Mouse (Mus musculus) kidney, postnatal 0 days (tissue): Measurements from ENCODE around the gene Sdc3. TPM values are rescaled to one million over a fixed set of nuclear protein-coding genes. Genes with fewer than 3 reads are reported as not detected.
A peak's percentile ranks its signal among the peaks of the same experiment; 100 is the strongest.

Experiments used
- ATAC-seq: fragments of 200-750 bp; cut with Nextera tagmentation; replicated peaks from 2 replicates; pipeline ENCODE4 v1.8.0; 2017; ENCODE audit warnings: low read depth, moderate number of reproducible peaks, moderate TSS enrichment, moderate library complexity; ENCODE audit not compliant: low FRiP score
- DNase-seq: peaks from one replicate; pipeline ENCODE4 v3.0.0-alpha.2; 2016; ENCODE audit warnings: low spot score
- H3K27ac ChIP-seq: fragments of 300-500 bp; sonication (generic); 2 replicates; pipeline ENCODE4 v1.5.1; 2014; ENCODE audit warnings: mild to moderate bottlenecking
- H3K27me3 ChIP-seq: fragments of 300-500 bp; sonication (generic); 2 replicates; pipeline ENCODE4 v1.6.1; 2014; ENCODE audit warnings: low read length, mixed read lengths; ENCODE audit not compliant: insufficient read depth
- H3K36me3 ChIP-seq: fragments of 300-500 bp; sonication (generic); 2 replicates; pipeline ENCODE4 v1.6.1; 2014; ENCODE audit warnings: low read length, mixed read lengths; ENCODE audit not compliant: insufficient read depth
- H3K4me1 ChIP-seq: fragments of 300-500 bp; sonication (generic); replicated peaks from 2 replicates; pipeline ENCODE4 v1.6.1; 2014; ENCODE audit warnings: antibody characterized with exemption, low read length, mixed read lengths; ENCODE audit not compliant: insufficient read depth
- H3K4me2 ChIP-seq: fragments of 300-500 bp; sonication (generic); 2 replicates; pipeline ENCODE4 v1.6.1; 2014; ENCODE audit warnings: mild to moderate bottlenecking, low read length, moderate library complexity, mixed read lengths
- H3K4me3 ChIP-seq: fragments of 300-500 bp; sonication (generic); replicated peaks from 2 replicates; pipeline ENCODE4 v1.5.1; 2014; ENCODE audit warnings: low read depth, low read length
- H3K9ac ChIP-seq: fragments of 300-500 bp; sonication (generic); 2 replicates; pipeline ENCODE4 v1.6.1; 2014; ENCODE audit warnings: low read depth, low read length
- H3K9me3 ChIP-seq: fragments of 300-500 bp; sonication (generic); replicated peaks from 2 replicates; pipeline ENCODE4 v1.6.1; 2016; ENCODE audit warnings: low read length, inconsistent platforms, mixed read lengths
- CTCF ChIP-seq: IDR thresholded peaks from 2 replicates; pipeline ENCODE4 v1.5.1; 2016; ENCODE audit warnings: antibody characterized with exemption, low read depth, mild to moderate bottlenecking, moderate library complexity
- WGBS: fragments of 180-500 bp; shearing (Covaris S2); extraction: QIAGEN DNeasy Blood & Tissue Kit; methylation state at CpG from one replicate; pipeline ENCODE4 v1.1.7; 2014; 5-methylcytosine and 5-hydroxymethylcytosine counted together
- polyA plus RNA-seq: library from polyadenylated mRNA; unstranded; fragments of >200 nt; fragmentation: Nextera tagmentation; extraction: Ambion mirVana; gene quantifications from 2 replicates; pipeline ENCODE4 v1.2.1, GENCODE M21; 2015

Gene Sdc3
- polyA plus RNA-seq, 1 experiment from 2014 or later: 16.2 TPM

DNA sequence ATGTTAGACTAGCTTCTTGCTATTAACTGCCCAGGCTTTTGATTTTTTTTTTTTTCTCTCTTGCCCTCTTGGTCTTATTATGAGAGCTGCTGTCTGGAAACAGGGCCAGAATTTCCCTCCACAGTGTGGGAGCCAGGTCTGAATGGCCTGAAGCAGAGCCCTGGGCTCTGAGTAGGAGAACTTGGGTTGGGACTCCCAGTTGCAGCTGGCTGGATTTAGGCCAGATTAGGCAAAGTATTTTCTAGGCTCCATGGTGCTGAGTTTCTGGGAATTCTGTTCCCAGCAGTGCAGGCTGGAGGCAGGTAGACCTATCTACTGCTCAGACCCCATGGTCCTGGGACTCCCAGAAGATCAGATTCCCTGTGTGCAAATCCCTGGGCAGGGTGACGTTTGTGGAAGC lies 6.1 kb downstream of the Sdc3 start:
- no peak for TF ChIP-seq CTCF
- Histone ChIP-seq H3K4me1 (peaks cover 31% of the 10 kb centered on the region), H3K9me3 (no peaks in the 10 kb centered on the region), H3K27me3 (no peaks in the 10 kb centered on the region), H3K27ac (peak overlapping the region; percentile 64), H3K36me3 (no peaks in the 10 kb centered on the region), H3K9ac (0 out of 2 replicates have a peak overlapping the region, but pooled peaks have one; percentile 14), H3K4me2 (no peak overlapping the region), H3K4me3 (no peak overlapping the region)
- no peak for ATAC-seq
- WGBS: 39% methylated on average over 1 of the region's 1 CpGs
- no peak for DNase-seq

DNA sequence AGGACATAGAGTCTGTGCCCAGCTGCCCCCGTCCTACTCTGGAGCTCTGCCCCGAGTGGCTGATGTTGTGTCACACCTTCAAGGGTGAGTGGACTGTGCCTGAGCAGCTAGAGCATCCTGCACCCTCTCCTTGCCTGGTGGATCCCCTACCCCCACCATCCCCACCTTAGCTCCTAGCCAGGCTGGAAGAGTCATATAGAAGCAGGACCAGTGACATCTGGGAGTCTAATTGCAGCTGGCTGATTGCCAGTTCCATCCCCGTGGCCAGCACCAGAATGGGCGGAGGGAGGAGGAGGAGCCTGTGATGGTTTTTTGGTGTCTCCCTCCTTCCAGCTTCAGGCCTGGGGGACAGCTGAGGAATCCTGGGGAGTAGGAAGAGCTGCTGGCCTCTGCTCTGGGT lies 6.8 kb downstream of the Sdc3 start:
- Histone ChIP-seq H3K9ac (no peak overlapping the region), H3K27me3 (no peaks in the 10 kb centered on the region), H3K4me1 (peaks cover 30% of the 10 kb centered on the region), H3K4me3 (no peak overlapping the region), H3K27ac (peak overlapping the region; percentile 64; the same call in 1 of the 2 replicates), H3K36me3 (no peaks in the 10 kb centered on the region), H3K4me2 (no peak overlapping the region), H3K9me3 (no peaks in the 10 kb centered on the region)
- DNase-seq (peak; percentile 63), ATAC-seq (no peak)
- TF ChIP-seq CTCF: no peak
- WGBS: 28% methylated on average over 4 of the region's 4 CpGs

DNA sequence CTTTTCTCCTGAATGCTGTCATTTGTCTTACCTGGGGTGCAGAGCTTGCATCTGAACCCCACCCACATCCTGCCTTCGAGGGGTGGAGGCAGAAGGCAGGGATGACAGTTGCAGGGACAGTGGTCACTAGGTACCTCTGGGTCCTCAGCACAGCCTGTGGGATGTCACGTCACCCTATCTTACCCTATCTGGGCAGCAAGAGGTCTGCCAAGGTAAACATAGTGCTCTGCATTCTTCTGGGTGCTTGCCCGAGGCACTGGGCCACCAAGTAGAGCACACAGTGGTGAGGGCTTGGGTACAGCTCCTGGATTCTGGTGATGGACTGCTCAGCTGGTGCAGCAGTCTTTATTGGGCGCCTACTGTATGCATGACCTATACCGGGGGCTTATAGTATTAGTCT lies 7.2 kb downstream of the Sdc3 start:
- no peak overlapping the region for H3K27ac ChIP-seq
- no peak overlapping the region for H3K9ac ChIP-seq
- ATAC-seq (no peak), DNase-seq (no peak)
- no peak overlapping the region for H3K4me3 ChIP-seq
- 57% methylated on average over 5 of the region's 5 CpGs for WGBS
- no peaks in the 10 kb centered on the region for H3K9me3 ChIP-seq
- TF ChIP-seq CTCF: no peak
- no peak overlapping the region for H3K4me2 ChIP-seq
- no peaks in the 10 kb centered on the region for H3K27me3 ChIP-seq
- no peaks in the 10 kb centered on the region for H3K36me3 ChIP-seq
- H3K4me1 ChIP-seq: peaks cover 30% of the 10 kb centered on the region

GRCm38 (mm10) chr4:130800147-130800546 lies 7.8 kb downstream of the Sdc3 start:
- ATAC-seq: no peak
- H3K27me3 ChIP-seq: no peaks in the 10 kb centered on the region

GRCm38 (mm10) chr4:130801198-130801597 lies 8.9 kb downstream of the Sdc3 start:
- no peak overlapping the region for H3K27ac ChIP-seq
- H3K9me3 ChIP-seq: no peaks in the 10 kb centered on the region
- no peaks in the 10 kb centered on the region for H3K36me3 ChIP-seq
- H3K4me2 ChIP-seq: no peak overlapping the region
- DNase-seq (no peak), ATAC-seq (no peak)
- H3K4me1 ChIP-seq: peaks cover 30% of the 10 kb centered on the region
- no peak for TF ChIP-seq CTCF
- H3K9ac ChIP-seq: no peak overlapping the region
- no peak overlapping the region for H3K4me3 ChIP-seq
- 91% methylated on average over 5 of the region's 5 CpGs for WGBS
- H3K27me3 ChIP-seq: no peaks in the 10 kb centered on the region

More at GRCm38 (mm10) chr4:130800147-130800546, 7.8 kb downstream of the Sdc3 start:
- no peak for DNase-seq
- H3K4me3 ChIP-seq: no peak overlapping the region
- 55% methylated on average over 6 of the region's 6 CpGs for WGBS
- no peak overlapping the region for H3K4me2 ChIP-seq
- no peak for TF ChIP-seq CTCF
- H3K9me3 ChIP-seq: no peaks in the 10 kb centered on the region
- H3K36me3 ChIP-seq: no peaks in the 10 kb centered on the region
- no peak overlapping the region for H3K27ac ChIP-seq
- peaks cover 30% of the 10 kb centered on the region for H3K4me1 ChIP-seq
- H3K9ac ChIP-seq: no peak overlapping the region

- Histone ChIP-seq H3K4me2 (peak overlapping the region; percentile 26; the same call in 1 of the 2 replicates), H3K9me3 (no peaks in the 10 kb centered on the region), H3K36me3 (no peaks in the 10 kb centered on the region), H3K27ac (0 out of 2 replicates have a peak overlapping the region, but pooled peaks have one; percentile 5), H3K4me3 (no peak overlapping the region), H3K4me1 (peaks cover 30% of the 10 kb centered on the region), H3K27me3 (no peaks in the 10 kb centered on the region), H3K9ac (no peak overlapping the region)
- ATAC-seq (peak; percentile 56), DNase-seq (peak; percentile 85)
- WGBS: 57% methylated on average over 10 of the region's 10 CpGs
- TF ChIP-seq CTCF: no peak
These were observed 9.4 kb downstream of the Sdc3 start for GRCm38 (mm10) chr4:130801624-130802329.
